Mouse (Mus musculus): ENCODE measurements around the gene Cish. TPM values are rescaled to one million over a fixed set of nuclear protein-coding genes. Genes with fewer than 3 reads are reported as not detected.

The Cish gene
- total and polyA plus RNA-seq, 3 experiments = 10.0 to 24.5 TPM; not detected in 1

DNA sequence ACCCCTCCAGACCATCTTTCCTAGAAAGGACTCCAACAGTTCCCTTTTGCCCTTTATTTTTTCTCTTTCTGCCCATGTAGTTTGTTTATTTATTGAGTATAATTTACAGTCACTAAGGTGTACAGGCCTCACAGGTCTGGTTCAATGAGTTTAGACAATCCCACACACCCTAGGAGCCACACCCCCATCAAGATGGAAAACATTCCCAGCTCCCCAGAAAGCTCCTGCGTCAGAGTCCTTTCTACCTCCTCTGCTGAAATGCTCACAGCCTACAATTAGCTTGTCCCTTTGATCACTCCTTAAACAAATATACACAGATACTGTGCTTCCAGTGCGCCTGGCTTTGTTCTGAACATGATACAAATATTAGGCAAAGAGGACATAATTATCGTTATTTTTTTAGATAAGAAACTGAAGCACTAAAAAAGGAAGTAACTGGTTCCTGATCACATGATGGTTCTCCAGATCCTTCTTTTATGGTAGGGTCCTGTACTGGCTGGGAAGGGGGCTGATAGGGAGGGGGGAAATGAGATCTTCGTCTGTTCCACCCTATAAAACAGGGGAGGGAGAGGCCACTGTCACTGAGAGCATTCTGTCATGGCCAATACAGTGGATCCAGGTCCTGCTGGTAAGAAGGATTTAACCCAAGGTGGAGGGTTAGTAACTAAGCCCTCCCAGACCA, 28.0 kb upstream of the Cish start (continued):
- TF ChIP-seq RAD21 (IDR thresholded peaks at IDR 0.05; ENCODE audit: low read depth, low read length) = no peak
- peak; percentile 66 for TF ChIP-seq GATA1 (IDR thresholded peaks at IDR 0.05; ENCODE audit: low read depth, low read length)
- no peak for TF ChIP-seq NRF1 (IDR thresholded peaks at IDR 0.05; ENCODE audit: insufficient read depth, low read depth, low read length, poor library complexity, severe bottlenecking)
- TF ChIP-seq JUND (IDR thresholded peaks at IDR 0.05; ENCODE audit: low read depth, low read length) = no peak

DNA sequence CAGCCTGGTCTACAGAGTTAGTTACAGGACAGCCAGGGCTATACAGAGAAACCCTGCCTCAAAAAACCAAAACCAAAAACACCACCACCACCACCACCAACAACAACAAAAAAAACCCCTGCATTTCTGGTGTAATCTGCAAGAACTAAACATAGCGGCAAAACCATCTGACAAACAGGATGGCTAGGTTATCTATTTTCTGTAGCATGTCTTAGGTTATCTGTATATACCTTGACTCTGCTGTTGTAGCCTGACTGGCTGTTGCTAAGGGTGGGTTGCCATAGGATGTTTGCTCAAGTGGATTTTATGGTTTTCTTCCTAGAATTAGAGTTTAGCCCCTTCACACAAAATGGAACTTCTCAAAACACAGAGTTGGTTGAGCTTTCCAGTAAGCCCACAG, 26.1 kb upstream of the Cish start:
- TF ChIP-seq CTCF (IDR thresholded peaks at IDR 0.05 in 2 of 3, conservative IDR thresholded peaks at IDR 0.05 in 1 of 3; ENCODE audit: control insufficient read depth in 1 of 3, insufficient read depth in 1 of 3, low read depth in 2 of 3, low read length in 3 of 3, poor library complexity in 1 of 3, severe bottlenecking in 1 of 3) = no peak
- peak; percentile 16; the same call in 1 of the 2 replicates for TF ChIP-seq RCOR1 (IDR thresholded peaks at IDR 0.05; ENCODE audit: low read depth, low read length)
- TF ChIP-seq TAL1 (IDR thresholded peaks at IDR 0.05; ENCODE audit: low read length) = peak; percentile 25; the same call in 1 of the 2 replicates
- peak; percentile 55 for TF ChIP-seq GATA1 (IDR thresholded peaks at IDR 0.05; ENCODE audit: low read depth, low read length)
- TF ChIP-seq GABPA (IDR thresholded peaks at IDR 0.05; ENCODE audit: low read depth, low read length) = no peak
- peak; percentile 40; the same call in 1 of the 2 replicates for TF ChIP-seq MXI1 (IDR thresholded peaks at IDR 0.05; ENCODE audit: low read depth, low read length)
- TF ChIP-seq SIN3A (IDR thresholded peaks at IDR 0.05; ENCODE audit: low read length) = peak; percentile 67; the same call in 1 of the 2 replicates
- 0 out of 2 replicates have a peak, but pooled peaks have one; percentile 3 for TF ChIP-seq ZKSCAN1 (IDR thresholded peaks at IDR 0.05; ENCODE audit: low read depth, low read length)
- no peak for TF ChIP-seq CHD2 (IDR thresholded peaks at IDR 0.05; ENCODE audit: low read length)
- peak; percentile 35 to 46; a peak in 3 of 4 replicates for TF ChIP-seq EP300 (IDR thresholded peaks at IDR 0.05; ENCODE audit: low read depth in 1 of 2, low read length in 2 of 2)
- no peak for TF ChIP-seq USF2 (IDR thresholded peaks at IDR 0.05; ENCODE audit: borderline replicate concordance in 1 of 2, insufficient read depth in 1 of 2, low read depth in 1 of 2, low read length in 2 of 2)
- 0 out of 2 replicates have a peak, but pooled peaks have one; percentile 39 for TF ChIP-seq TCF12 (IDR thresholded peaks at IDR 0.05; ENCODE audit: low read depth, low read length)
- peak; percentile 35; the same call in 1 of the 2 replicates for TF ChIP-seq HCFC1 (IDR thresholded peaks at IDR 0.05; ENCODE audit: low read depth, low read length)
- TF ChIP-seq MYC (IDR thresholded peaks at IDR 0.05; ENCODE audit: low read depth, low read length) = no peak
- TF ChIP-seq ETS1 (IDR thresholded peaks at IDR 0.05; ENCODE audit: low read depth, low read length) = peak; percentile 63

More for the DNA sequence above, 26.1 kb upstream of the Cish start:
- DNase-seq (ENCODE audit: low read depth, low spot score) = no peak
- Histone ChIP-seq H3K9ac (ENCODE audit: control insufficient read depth, low read depth, low read length, poor library complexity, severe bottlenecking) (no peak overlapping the region), H3K27ac (ENCODE audit: control insufficient read depth, low read depth, low read length) (peak overlapping the region; percentile 44), H3K27me3 (ENCODE audit: control insufficient read depth in 1 of 2, insufficient read depth in 2 of 2, low read length in 2 of 2) (no peaks in the 10 kb centered on the region), H3K4me1 (ENCODE audit: control insufficient read depth in 1 of 2, insufficient read depth in 2 of 2, low read length in 2 of 2) (peaks cover 38 to 58% of the 10 kb centered on the region in 2 experiments), H3K79me2 (ENCODE audit: control insufficient read depth, insufficient read depth, low read length, poor library complexity) (no peaks in the 10 kb centered on the region), H3K9me3 (replicated peaks; ENCODE audit: insufficient read depth, low read length) (no peaks in the 10 kb centered on the region), H3K4me3 (ENCODE audit: control insufficient read depth in 1 of 2, insufficient read depth in 1 of 2, low read depth in 2 of 2, low read length in 2 of 2) (no peak overlapping the region), H3K36me3 (ENCODE audit: control insufficient read depth in 1 of 2, insufficient read depth in 2 of 2, low read length in 2 of 2) (peaks cover 0 to 45% of the 10 kb centered on the region in 2 experiments; a peak in 2 of 4 replicates)
